Mouse (Mus musculus): Measurements from ENCODE around the gene Senp7.
A peak's percentile ranks its signal among the peaks of the same experiment; 100 is the strongest.
"Not testable (repeated sequence)": the region's sequence is repeated elsewhere in the genome, so short reads cannot be mapped to it uniquely, and the experiment has no call there.

Senp7 gene

DNA sequence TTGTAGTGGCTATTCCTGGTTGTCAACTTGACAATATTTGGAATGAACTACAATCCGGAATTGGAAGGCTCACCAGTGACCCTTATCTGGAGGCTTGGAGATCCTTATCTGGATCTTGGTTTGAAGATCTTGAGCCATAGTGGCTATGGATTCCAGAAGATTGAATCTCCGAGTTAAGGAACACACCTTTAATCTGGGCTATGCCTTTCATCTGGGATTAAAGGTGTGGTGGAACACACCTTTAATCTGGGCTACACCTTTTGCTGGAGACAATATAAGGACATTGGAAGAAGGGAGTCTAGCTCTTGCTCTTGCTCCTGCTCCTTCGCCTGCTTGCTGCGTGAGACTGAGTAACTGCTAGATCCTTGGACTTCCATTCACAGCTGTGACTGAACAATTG is at the start of gene Senp7:
Gene Senp7, plus strand, starts transcription at position 301 of the 400 bp plus-strand sequence.
- DNase-seq (ENCODE audit: low spot score): not testable (repeated sequence)

GRCm38 (mm10) chr16:56006798-56007197 is 41.3 kb upstream of the Senp7 start:
- no peak for DNase-seq (ENCODE audit: low spot score)

GRCm38 (mm10) chr16:56008862-56009261 is 39.3 kb upstream of the Senp7 start:
- DNase-seq (ENCODE audit: low spot score): no peak

- no peak for DNase-seq (ENCODE audit: low spot score)
Observed at GRCm38 (mm10) chr16:56012789-56013743, 35.1 kb upstream of the Senp7 start.

DNA sequence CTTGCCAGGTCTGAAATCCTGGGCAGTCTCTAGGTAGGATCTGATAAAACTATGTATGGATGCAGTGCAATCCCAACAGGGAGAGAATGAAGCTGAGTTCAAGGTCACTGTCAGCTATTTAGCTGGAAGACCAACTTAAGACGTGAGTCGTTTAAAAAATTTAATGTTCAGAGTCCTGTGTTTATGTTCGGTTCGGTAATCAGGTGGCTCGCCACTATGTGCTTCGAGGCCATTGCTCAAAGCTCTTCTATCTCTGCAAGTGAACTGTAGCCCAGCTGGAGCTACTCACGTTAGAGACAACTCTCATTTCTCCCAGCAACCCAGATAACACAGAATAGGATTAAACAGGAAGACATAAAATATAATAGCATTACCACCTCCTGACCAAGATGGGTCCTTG is 34.1 kb upstream of the Senp7 start:
- no peak for DNase-seq (ENCODE audit: low spot score)

DNA sequence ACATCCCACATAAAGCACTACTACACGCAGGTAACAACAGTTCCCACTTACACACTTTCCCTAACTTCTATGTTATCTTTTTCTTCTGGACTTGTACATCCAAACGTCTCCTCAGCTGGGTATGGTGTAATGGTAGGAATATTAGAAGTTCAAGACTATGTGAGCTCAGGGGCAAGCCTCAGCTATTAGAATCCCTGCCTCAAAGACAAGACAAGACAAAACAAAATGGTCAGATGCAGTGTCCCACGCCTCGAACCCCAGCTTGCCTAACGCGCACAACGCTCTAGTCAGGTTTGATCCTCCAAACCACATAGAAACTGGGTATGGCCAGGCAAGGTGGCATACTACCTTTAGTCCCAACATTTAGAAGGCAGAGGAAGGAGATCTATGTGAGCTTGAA is 28.5 kb upstream of the Senp7 start:
- DNase-seq (ENCODE audit: low spot score): no peak

GRCm38 (mm10) chr16:56027854-56028629 is 20.1 kb upstream of the Senp7 start:
- DNase-seq (ENCODE audit: low spot score): no peak

GRCm38 (mm10) chr16:56028722-56029551 is 19.2 kb upstream of the Senp7 start:
- peak; percentile 44 for DNase-seq (ENCODE audit: low spot score)

DNA sequence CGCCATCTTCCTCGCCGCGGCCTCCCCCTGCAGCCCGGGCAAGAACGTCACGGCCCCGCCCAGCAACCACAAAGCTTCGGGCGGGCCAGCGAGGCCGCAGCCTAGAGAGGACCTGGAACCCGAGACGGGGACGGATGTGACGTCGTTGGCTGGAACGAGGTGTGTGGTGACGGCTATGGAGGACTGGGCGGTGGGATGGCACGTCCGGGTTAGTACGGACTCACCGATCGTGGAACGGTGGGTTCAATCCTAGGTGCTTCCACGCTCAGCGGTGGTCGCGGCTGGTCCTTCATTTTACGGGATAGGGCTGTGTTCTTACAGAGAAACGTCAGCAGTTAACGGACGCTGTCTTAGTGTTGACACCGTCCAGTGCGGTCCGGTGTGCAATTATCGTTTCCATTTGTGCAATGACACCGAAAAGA is 18.5 kb upstream of the Senp7 start, which contains the start of gene Pcnp:
Gene Pcnp, minus strand, starts transcription at position 79 of the 422 bp plus-strand sequence.
- DNase-seq (ENCODE audit: low spot score): peak; percentile 96

- no peak for DNase-seq (ENCODE audit: low spot score)
Observed at GRCm38 (mm10) chr16:56034566-56034965, 13.6 kb upstream of the Senp7 start.

DNA sequence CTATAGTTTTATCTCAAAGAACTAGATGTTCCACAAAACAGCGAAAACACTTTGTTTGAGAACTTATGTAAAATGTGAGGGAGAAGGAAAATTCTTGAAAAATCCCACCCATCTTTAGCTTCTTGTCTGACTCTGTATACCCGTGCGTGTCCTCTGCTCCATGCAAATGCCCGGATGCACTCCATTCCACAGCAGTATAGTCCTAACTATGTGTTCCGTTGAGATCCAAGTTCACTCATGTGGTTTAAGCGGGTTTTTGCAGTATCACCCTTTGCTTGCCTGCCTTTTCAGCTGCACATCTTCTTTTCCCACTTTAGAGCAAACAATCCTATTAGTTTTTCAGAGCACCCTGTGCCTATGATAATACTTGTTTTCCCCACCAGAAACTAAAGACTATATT is 11.6 kb upstream of the Senp7 start:
- DNase-seq (ENCODE audit: low spot score): no peak

DNA sequence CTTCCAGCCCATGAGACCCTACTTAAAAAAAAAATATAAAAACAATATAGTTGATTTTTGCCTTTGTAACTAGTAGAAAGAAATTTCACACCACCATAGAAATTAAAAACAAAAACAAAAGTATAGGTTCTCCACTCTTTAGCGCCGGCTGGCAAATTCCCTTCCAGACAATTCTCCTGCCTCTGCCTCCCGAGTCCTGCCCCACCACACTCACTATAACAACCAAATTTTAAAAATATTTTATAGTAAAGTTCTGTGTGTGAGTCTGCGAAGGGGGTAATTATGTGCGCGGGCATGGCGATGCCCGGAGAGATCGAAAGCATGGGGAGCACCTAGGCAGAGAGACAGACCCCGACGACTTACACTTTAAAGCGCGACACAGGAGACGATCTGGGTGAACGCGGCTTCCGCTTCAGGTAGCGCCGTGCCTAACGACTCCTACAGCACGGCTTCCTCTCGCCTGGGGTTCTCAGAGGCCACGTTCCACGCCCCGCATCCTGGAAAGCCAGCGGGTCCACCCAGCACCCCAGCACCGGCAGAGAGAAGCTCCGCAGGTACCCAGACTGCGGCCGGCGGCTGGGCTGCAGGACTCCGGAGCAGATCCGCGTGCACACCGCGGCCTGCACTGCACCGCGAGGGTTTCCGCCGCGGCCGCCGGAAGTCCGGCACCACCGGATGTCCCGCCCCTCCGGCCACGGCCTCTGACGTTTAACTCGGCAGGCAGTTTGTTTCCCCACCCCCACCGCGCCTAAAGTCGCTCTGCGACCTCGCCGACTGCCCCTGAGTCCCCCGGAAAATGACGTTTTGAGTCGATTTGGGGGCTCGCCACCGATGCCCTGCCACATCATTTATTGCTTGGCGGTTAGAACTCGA is 10.8 kb upstream of the Senp7 start, which contains the start of gene Trmt10c:
Gene Trmt10c, minus strand, starts transcription at position 682 of the 873 bp plus-strand sequence.
- DNase-seq (ENCODE audit: low spot score): peak; percentile 90

DNA sequence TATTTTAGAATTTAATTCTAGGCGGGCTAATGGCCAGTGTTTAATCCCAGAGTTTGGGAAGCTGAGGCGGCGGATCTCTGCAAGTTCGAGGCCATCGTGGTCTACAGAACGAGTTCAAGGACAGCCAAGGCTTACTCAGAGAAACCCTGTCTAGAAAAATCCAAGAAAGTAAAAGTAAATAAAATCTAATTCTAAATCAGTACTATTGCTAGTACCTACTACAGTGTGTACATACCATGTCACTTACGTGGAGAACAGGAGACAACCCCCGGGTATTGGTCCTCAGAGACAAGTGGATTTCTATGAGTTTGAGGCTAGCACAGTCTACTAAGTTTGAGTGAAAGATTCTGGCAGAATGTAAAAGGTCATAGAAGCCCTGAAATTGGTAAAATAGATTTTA is 10.0 kb upstream of the Senp7 start:
- DNase-seq (ENCODE audit: low spot score): no peak

DNA sequence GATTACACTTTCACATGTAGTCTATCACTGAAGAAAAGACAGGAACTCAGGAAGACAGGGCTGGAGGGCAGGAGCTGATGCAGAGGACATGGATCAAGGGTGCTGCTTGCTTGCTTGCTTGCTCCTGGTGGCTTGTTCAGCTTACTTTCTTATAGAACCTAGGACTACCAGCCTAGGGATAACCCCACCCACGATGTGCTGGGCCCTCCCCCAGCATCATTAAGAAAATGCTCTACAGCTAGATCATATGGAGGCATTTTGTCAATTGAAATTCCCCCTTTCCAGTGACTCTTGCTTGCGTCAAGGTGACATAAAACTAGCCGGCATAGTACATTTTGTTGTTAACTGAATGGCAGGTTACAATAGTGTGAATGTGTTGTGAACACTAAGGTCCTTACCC is 7.8 kb downstream of the Senp7 start:
- no peak for DNase-seq (ENCODE audit: low spot score)

- no peak for DNase-seq (ENCODE audit: low spot score)
Observed at GRCm38 (mm10) chr16:56056944-56057590, 8.9 kb downstream of the Senp7 start.

DNA sequence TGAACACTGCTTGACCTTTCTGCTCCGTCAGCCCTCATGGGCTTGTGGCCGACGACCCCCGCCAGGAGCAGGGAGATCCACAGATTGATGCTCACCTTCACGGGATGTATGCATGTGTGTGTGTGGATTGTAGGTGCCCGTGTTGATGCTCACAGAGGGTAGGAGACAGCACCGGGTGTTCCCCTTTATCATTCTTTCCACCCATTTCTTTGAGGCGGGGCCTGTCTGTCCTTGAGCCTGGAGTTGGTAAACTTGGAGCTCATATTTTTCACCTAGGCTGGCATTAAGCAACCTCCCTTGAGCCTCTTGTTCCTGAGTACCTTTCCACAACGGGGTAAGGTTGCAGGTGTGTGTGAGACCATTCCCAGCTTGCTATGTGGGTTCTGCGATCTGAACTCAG is 10.0 kb downstream of the Senp7 start:
- no peak for DNase-seq (ENCODE audit: low spot score)

DNA sequence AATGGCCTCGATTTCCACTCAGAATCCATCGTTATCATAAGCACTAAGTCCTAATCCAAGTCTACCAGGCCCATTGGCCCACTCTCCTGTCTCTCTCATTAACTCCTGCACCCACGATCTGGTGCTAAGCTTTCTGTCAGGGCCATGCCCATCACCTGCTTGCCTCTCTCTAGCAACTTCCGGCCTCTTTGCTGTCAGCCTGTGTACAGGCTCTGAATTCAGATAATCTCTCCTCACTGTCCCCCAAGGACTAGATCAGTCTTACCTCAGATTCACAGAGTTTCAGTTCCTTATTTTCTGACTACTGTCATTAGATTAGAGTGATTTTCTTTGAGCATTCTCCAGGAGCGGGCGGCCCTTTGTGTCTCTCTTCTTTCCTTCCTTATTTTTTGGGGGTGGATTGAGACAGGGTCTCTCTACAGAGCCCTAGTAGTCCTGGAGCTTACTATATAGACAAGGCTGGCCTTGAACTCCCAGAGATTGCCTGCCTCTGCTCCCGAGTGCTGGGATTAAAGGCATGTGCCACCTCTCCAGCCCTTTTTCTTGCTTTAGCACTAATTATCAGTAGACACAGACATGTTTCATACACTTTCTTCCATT is 14.0 kb downstream of the Senp7 start:
- no peak for DNase-seq (ENCODE audit: low spot score)

GRCm38 (mm10) chr16:56062981-56063380 is 14.8 kb downstream of the Senp7 start:
- DNase-seq (ENCODE audit: low spot score): no peak

GRCm38 (mm10) chr16:56064334-56064990 is 16.3 kb downstream of the Senp7 start:
- peak; percentile 27 for DNase-seq (ENCODE audit: low spot score)
